Comparison of ENCODE assay signal across 8 mouse cellular contexts in the genomic region with DNA sequence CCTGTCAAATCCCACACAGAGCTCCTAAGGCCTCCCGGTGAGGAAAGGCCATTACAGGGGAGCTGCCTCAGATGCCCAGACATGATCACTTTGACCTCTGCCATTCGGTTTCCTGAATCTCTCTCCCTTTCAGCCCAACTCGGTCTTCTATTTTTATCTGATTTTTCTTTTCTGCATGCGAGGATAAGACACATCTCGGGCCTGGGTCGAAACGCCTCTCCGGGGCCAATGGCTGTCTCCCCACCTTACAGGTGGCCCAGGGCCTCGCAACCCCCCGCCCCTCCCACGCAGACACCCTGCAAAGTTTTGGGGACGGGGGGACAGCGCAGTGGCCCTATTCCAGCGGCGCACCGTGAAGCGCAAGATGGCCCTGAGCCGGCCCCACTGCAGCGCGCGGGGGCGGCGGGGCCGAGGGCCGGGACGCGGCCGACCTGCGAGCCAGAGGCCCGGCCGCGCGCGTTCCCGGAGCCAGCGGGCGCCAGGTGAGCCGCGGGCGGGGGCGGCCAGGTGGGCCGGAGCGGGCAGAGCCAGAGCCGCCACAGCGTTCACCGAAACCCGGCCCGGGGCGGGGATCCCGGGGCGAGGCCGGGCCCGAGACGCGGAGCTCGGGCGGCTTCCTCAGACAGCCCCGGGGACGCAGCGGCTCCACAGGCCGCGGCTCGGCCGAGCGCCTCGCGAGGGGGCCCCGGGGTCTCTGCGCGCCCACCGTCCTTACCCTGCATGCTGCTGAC. TPM values are rescaled to one million over a fixed set of nuclear protein-coding genes. Genes with fewer than 3 reads are reported as not detected.
DNase-seq lines count a peak whose midpoint lies in the region; ATAC-seq and TF ChIP-seq lines count a peak whose summit lies in the region.

No protein-coding gene starts in this region.

- intact Hi-C loops in heart, adult 2 months (cut with DNase I), result loop anchor here (1.0 to 5.0 kb wide), 3 partner anchors 20 to 60 kb away; a partner anchor contains a TSS

- H3K9me3 ChIP-seq in midbrain, embryonic 15.5 days, result no peaks in the 10 kb centered on the region

- no peak for DNase-seq in heart, adult 2 months
- DNase-seq in heart, postnatal 4 days, result no peak
- DNase-seq in thymus, postnatal 14 days, result peak; percentile 60
- no peak for DNase-seq in thymus, postnatal 4 days
- DNase-seq in kidney, postnatal 36 days, result peak; percentile 32 to 66
- DNase-seq in spleen, adult 12 weeks (ENCODE audit: low spot score), result no peak

- no peaks in the 10 kb centered on the region for H3K27me3 ChIP-seq in heart, adult 2 months (ENCODE audit: control insufficient read depth, insufficient read depth, low read length)
- no peaks in the 10 kb centered on the region for H3K27me3 ChIP-seq in midbrain, embryonic 15.5 days (replicated peaks)

- H3K36me3 ChIP-seq in heart, adult 2 months (ENCODE audit: control insufficient read depth, insufficient read depth, low read length), result peaks cover 8% of the 10 kb centered on the region
- no peaks in the 10 kb centered on the region for H3K36me3 ChIP-seq in midbrain, embryonic 15.5 days (replicated peaks)

- peak overlapping the region; percentile 91 for H3K4me3 ChIP-seq in heart, adult 2 months
- H3K4me3 ChIP-seq in embryonic fibroblast, embryonic 13.5 days (ENCODE audit: insufficient read depth, low read length), result peak overlapping the region; percentile 75
- H3K4me3 ChIP-seq in midbrain, embryonic 15.5 days, result peak overlapping the region; percentile 85

- no peak for TF ChIP-seq CTCF in heart, adult 2 months (IDR thresholded peaks at IDR 0.05)
- TF ChIP-seq CTCF in embryonic fibroblast, embryonic 13.5 days (IDR thresholded peaks at IDR 0.05; ENCODE audit: borderline replicate concordance, insufficient read depth, low read length), result no peak

- peak overlapping the region; percentile 98 for H3K9ac ChIP-seq in heart, adult 2 months (ENCODE audit: low read depth, low read length)
- H3K9ac ChIP-seq in midbrain, embryonic 15.5 days, result peak overlapping the region; percentile 90

- H3K4me1 ChIP-seq in heart, adult 2 months (ENCODE audit: control insufficient read depth, insufficient read depth, low read length), result no peaks in the 10 kb centered on the region; the same call in none of the 2 replicates
- peaks cover 8% of the 10 kb centered on the region for H3K4me1 ChIP-seq in embryonic fibroblast, embryonic 13.5 days (ENCODE audit: control insufficient read depth, insufficient read depth, low read length)
- H3K4me1 ChIP-seq in midbrain, embryonic 15.5 days, result peaks cover 25% of the 10 kb centered on the region

- H3K27ac ChIP-seq in heart, adult 2 months, result peak overlapping the region; percentile 92
- H3K27ac ChIP-seq in embryonic fibroblast, embryonic 13.5 days (ENCODE audit: insufficient read depth, low read length), result no peak overlapping the region
- H3K27ac ChIP-seq in midbrain, embryonic 15.5 days, result peak overlapping the region; percentile 91

- peak; percentile 90 for ATAC-seq in midbrain, embryonic 15.5 days (replicated peaks)

- no peak for TF ChIP-seq EP300 in heart, adult 2 months (IDR thresholded peaks at IDR 0.05; ENCODE audit: insufficient read depth, low read depth, low read length)

- 1% methylated on average over 71 of the region's 71 CpGs for WGBS in heart, adult 2 months
- under 1% methylated on average over 56 of the region's 71 CpGs for WGBS in midbrain, embryonic 15.5 days

- no peak for TF ChIP-seq POLR2A in heart, adult 2 months (IDR thresholded peaks at IDR 0.05; ENCODE audit: insufficient read depth, low read depth, low read length)
- TF ChIP-seq POLR2A in embryonic fibroblast, embryonic 13.5 days (IDR thresholded peaks at IDR 0.05; ENCODE audit: low read depth, low read length), result no peak

- peak overlapping the region; percentile 63 for H3K4me2 ChIP-seq in midbrain, embryonic 15.5 days

- peaks cover 11% of the 10 kb centered on the region for H3K79me2 ChIP-seq in heart, adult 2 months (replicated peaks; ENCODE audit: control insufficient read depth, insufficient read depth, low read length)

RNA-seq across cellular contexts. Expression of a gene that starts 0.5 kb away (rescaled TPM):
- 10 to 100 TPM; 42.1 to 45.8 TPM for total RNA-seq in heart, adult 2 months (2021)
- 21.9 and 42.6 TPM in 2 replicates for polyA plus RNA-seq in heart, adult 2 months (2012; rRNA removed)
- total RNA-seq in heart, postnatal 4 days (2021), result 10 to 100 TPM; 59.3 to 60.8 TPM
- 60.0 and 65.2 TPM in 2 replicates for polyA plus RNA-seq in embryonic fibroblast, embryonic 13.5 days (2011; ENCODE audit: insufficient read length, low read depth, missing spikeins)
- polyA plus RNA-seq in midbrain, embryonic 15.5 days (2015; fragmentation: Nextera tagmentation; extraction: Ambion mirVana), result 96.0 and 98.1 TPM in 2 replicates

RNA-seq across cellular contexts. Expression of a gene that starts 19.4 kb away (rescaled TPM):
- total RNA-seq in heart, adult 2 months (2021), result 1 to 10 TPM; 4.2 to 4.4 TPM
- 2.1 and 3.0 TPM in 2 replicates for polyA plus RNA-seq in heart, adult 2 months (2012; rRNA removed)
- total RNA-seq in heart, postnatal 4 days (2021), result 1 to 10 TPM; 7.0 to 7.3 TPM
- 8.2 and 9.1 TPM in 2 replicates for polyA plus RNA-seq in embryonic fibroblast, embryonic 13.5 days (2011; ENCODE audit: insufficient read length, low read depth, missing spikeins)
- 19.7 and 20.1 TPM in 2 replicates for polyA plus RNA-seq in midbrain, embryonic 15.5 days (2015; fragmentation: Nextera tagmentation; extraction: Ambion mirVana)

Comparison
In these comparisons a context has a peak if more than half of its experiments do, and no peak if none do; other contexts are left out.
1. DNase-seq: peak in thymus, postnatal 14 days (single experiment) and kidney, postnatal 36 days (2 of 2); none in heart, adult 2 months (0 of 2), heart, postnatal 4 days (single experiment), thymus, postnatal 4 days (single experiment) and spleen, adult 12 weeks (single experiment).
2. Peak in every context shown above with its lines, with median percentiles within 50 percentile points of each other: H3K4me3 ChIP-seq.